Mouse (Mus musculus) thymus, postnatal 0 days (tissue): ENCODE measurements around the gene Fndc1. TPM values are rescaled to one million over a fixed set of nuclear protein-coding genes. Genes with fewer than 3 reads are reported as not detected.

ENCODE experiments used
- DNase-seq: peaks from one replicate; pipeline ENCODE4 v3.0.0-alpha.2; 2015; ENCODE audit warnings: low spot score
- polyA plus RNA-seq: library from polyadenylated mRNA; unstranded; fragments of >200 nt; fragmentation: Nextera tagmentation; extraction: Ambion mirVana; gene quantifications from 2 replicates; pipeline ENCODE4 v1.2.1, GENCODE M21; 2015

Fndc1 gene
- polyA plus RNA-seq, 1 experiment from 2014 or later: 3.6 TPM

GRCm38 (mm10) chr17:7821553-7822186 is 5.4 kb downstream of the Fndc1 start:
- DNase-seq: peak; percentile 12

GRCm38 (mm10) chr17:7820176-7820575 is 6.9 kb downstream of the Fndc1 start:
- no peak for DNase-seq

GRCm38 (mm10) chr17:7816602-7817001 is 10.5 kb downstream of the Fndc1 start:
- no peak for DNase-seq

- DNase-seq: no peak
Measured at GRCm38 (mm10) chr17:7814433-7814832, 12.7 kb downstream of the Fndc1 start.

GRCm38 (mm10) chr17:7808043-7808442 is 19.1 kb downstream of the Fndc1 start:
- DNase-seq: no peak

GRCm38 (mm10) chr17:7805105-7805504 is 22.0 kb downstream of the Fndc1 start:
- no peak for DNase-seq

GRCm38 (mm10) chr17:7802483-7802882 is 24.6 kb downstream of the Fndc1 start:
- DNase-seq: no peak

- DNase-seq: no peak
Measured at GRCm38 (mm10) chr17:7799894-7800293, 27.2 kb downstream of the Fndc1 start.

GRCm38 (mm10) chr17:7795584-7795983 is 31.5 kb downstream of the Fndc1 start:
- DNase-seq: no peak

- DNase-seq: no peak
Measured at GRCm38 (mm10) chr17:7795168-7795567, 31.9 kb downstream of the Fndc1 start.

GRCm38 (mm10) chr17:7794093-7794492 is 33.0 kb downstream of the Fndc1 start:
- DNase-seq: no peak

- DNase-seq: no peak
Measured at GRCm38 (mm10) chr17:7790512-7790911, 36.6 kb downstream of the Fndc1 start.

- DNase-seq: no peak
Measured at GRCm38 (mm10) chr17:7774101-7774500, 53.0 kb downstream of the Fndc1 start.

GRCm38 (mm10) chr17:7759786-7760185 is 67.3 kb downstream of the Fndc1 start:
- DNase-seq: no peak

GRCm38 (mm10) chr17:7755001-7755400 is 72.1 kb downstream of the Fndc1 start:
- DNase-seq: no peak

GRCm38 (mm10) chr17:7753383-7753782 is 73.7 kb downstream of the Fndc1 start:
- no peak for DNase-seq

GRCm38 (mm10) chr17:7749051-7749815 is 77.9 kb downstream of the Fndc1 start:
- DNase-seq: no peak

- DNase-seq: no peak
Measured at GRCm38 (mm10) chr17:7746841-7747240, 80.3 kb downstream of the Fndc1 start.

GRCm38 (mm10) chr17:7744976-7745375 is 82.1 kb downstream of the Fndc1 start:
- DNase-seq: no peak

GRCm38 (mm10) chr17:7740988-7741387 is 86.1 kb downstream of the Fndc1 start:
- peak; percentile 28 for DNase-seq

GRCm38 (mm10) chr17:7722991-7723390 is 104.1 kb downstream of the Fndc1 start:
- no peak for DNase-seq

- DNase-seq: no peak
Measured at GRCm38 (mm10) chr17:7718886-7719285, 108.2 kb downstream of the Fndc1 start.

GRCm38 (mm10) chr17:7717945-7718344 is 109.2 kb downstream of the Fndc1 start:
- no peak for DNase-seq
